Mouse (Mus musculus) forebrain, embryonic 13.5 days (tissue): ENCODE results near the gene Pdcd7. TPM values are rescaled to one million over a fixed set of nuclear protein-coding genes. Genes with fewer than 3 reads are reported as not detected.

ENCODE experiments used
- ATAC-seq: fragments of 200-750 bp; cut with Nextera tagmentation; 2 replicates; pipeline ENCODE4 v1.8.0; 2017
- H3K27ac ChIP-seq: fragments of 300-500 bp; sonication (generic); 2 replicates; pipeline ENCODE4 v1.5.1; 2015; ENCODE audit warnings: inconsistent platforms, mild to moderate bottlenecking, moderate library complexity
- H3K27me3 ChIP-seq: fragments of 300-500 bp; sonication (generic); 2 replicates; pipeline ENCODE4 v1.6.1; 2015; ENCODE audit warnings: mild to moderate bottlenecking, inconsistent platforms
- H3K36me3 ChIP-seq: fragments of 300-500 bp; sonication (generic); 2 replicates; pipeline ENCODE4 v1.6.1; 2015; ENCODE audit warnings: mild to moderate bottlenecking, inconsistent platforms; ENCODE audit not compliant: poor library complexity, severe bottlenecking
- H3K4me1 ChIP-seq: fragments of 300-500 bp; sonication (generic); 2 replicates; pipeline ENCODE4 v1.6.1; 2015; ENCODE audit warnings: inconsistent platforms
- H3K4me2 ChIP-seq: fragments of 300-500 bp; sonication (generic); 2 replicates; pipeline ENCODE4 v1.6.1; 2015; ENCODE audit warnings: inconsistent platforms, mild to moderate bottlenecking, moderate library complexity
- H3K4me3 ChIP-seq: fragments of 300-500 bp; sonication (generic); 2 replicates; pipeline ENCODE4 v1.5.1; 2015; ENCODE audit warnings: mild to moderate bottlenecking, inconsistent platforms
- H3K9ac ChIP-seq: fragments of 300-500 bp; sonication (generic); 2 replicates; pipeline ENCODE4 v1.6.1; 2015; ENCODE audit warnings: mild to moderate bottlenecking, inconsistent platforms
- H3K9me3 ChIP-seq: fragments of 300-500 bp; sonication (generic); replicated peaks from 2 replicates; pipeline ENCODE4 v1.6.1; 2016; ENCODE audit warnings: inconsistent platforms
- WGBS: fragments of 180-500 bp; shearing (Covaris S2); methylation state at CpG from one replicate; pipeline ENCODE4 v1.1.7; 2015; 5-methylcytosine and 5-hydroxymethylcytosine counted together
- polyA plus RNA-seq: library from polyadenylated mRNA; unstranded; fragments of >200 nt; fragmentation: Nextera tagmentation; extraction: Ambion mirVana; gene quantifications from 2 replicates; pipeline ENCODE4 v1.2.1, GENCODE M21; 2015

Gene Pdcd7
- polyA plus RNA-seq, 1 experiment from 2014 or later: 8.5 TPM

DNA sequence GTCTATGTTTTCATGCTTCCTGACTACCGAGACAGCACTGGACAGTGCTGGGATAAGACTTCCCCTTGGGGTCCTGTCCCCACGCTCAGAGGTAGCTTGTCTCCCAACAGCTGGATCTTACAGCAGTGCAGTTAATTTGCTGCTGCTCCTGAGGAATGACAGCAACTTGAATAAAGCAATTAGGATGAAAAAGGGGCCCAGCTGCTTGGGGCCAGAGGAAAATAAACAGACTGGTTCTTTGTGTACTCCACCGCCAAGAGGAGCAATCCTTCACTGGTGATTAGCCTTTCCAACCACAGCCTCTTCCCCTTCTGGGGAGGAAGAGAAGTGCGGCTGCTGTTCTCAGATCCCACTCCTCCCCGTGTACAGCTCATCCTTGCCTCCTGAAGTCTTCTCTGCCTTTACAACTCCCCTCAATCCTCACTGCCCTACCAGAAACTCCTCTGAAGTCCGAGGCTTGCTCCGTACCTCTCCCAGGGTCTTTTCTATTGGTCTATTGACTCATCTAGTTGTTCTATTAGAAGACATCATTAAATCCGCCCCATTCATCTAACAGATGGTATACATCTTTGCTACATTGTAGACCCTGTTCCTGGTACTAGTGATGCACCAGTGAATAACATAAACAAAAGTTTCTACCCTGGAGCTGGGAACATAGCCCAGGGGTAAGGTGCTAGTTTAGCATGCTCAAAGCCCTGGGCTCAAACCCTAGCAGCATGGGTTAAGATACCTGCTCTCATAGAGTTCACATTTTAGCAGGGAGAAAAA, 40.7 kb downstream of the Pdcd7 start:
- H3K36me3 ChIP-seq: no peaks in the 10 kb centered on the region
- no peak for ATAC-seq
- no peak overlapping the region for H3K4me2 ChIP-seq
- H3K27me3 ChIP-seq: peaks cover 30% of the 10 kb centered on the region
- peaks cover 15% of the 10 kb centered on the region for H3K4me1 ChIP-seq
- 37% methylated on average over 8 of the region's 8 CpGs for WGBS
- H3K27ac ChIP-seq: no peak overlapping the region
- no peak overlapping the region for H3K4me3 ChIP-seq
- H3K9me3 ChIP-seq: no peaks in the 10 kb centered on the region
- H3K9ac ChIP-seq: no peak overlapping the region

DNA sequence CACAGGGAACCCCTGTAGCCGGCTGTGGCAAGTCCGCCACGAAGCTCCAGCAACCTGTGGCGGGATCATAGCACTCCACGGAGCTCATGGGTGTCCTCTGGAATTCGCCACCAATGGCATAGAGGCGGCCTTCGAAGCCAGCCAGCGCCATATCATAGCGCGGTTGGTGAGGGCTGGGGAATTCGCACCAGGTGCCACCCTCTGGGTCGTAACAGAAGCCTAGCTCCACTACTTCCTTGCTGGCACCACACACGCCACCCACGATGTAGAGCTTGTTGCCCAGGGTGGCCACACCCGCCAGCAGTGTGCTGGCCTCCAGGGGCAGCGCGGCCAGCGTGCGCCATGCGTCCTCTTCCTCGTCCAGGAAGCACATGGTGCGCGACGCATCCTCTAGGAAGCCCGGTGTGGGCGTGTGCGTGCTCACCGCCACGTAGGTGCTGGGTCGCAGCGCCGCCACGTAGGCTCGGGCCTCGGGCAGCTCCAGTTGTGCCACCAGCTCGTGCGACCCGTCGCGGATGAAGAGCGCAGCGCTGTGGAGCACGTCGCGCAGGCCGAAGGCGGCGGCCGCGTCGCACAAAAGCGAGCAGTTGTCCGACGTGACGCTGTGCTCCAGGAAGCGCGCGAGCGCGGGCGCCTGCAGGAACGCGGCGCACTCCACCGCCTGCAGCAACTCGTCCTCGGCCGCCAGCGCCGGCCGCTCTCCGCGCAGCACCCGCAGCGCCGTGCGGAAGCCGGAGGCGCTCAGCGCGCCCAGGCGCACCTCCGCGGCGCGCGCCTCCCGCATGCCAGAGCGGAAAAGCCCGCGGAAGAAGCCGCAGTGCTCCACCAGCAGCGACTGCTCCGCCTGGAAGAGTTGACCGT, 45.1 kb downstream of the Pdcd7 start:
- 18% methylated on average over 92 of the region's 96 CpGs for WGBS
- ATAC-seq: peak; percentile 58
- H3K4me3 ChIP-seq: peak overlapping the region; percentile 41
- no peaks in the 10 kb centered on the region for H3K36me3 ChIP-seq
- H3K27me3 ChIP-seq: peaks cover 51% of the 10 kb centered on the region
- H3K4me1 ChIP-seq: peaks cover 15% of the 10 kb centered on the region
- H3K9ac ChIP-seq: peak overlapping the region; percentile 40; the same call in 1 of the 2 replicates
- no peaks in the 10 kb centered on the region for H3K9me3 ChIP-seq
- H3K4me2 ChIP-seq: peak overlapping the region; percentile 61
- H3K27ac ChIP-seq: no peak overlapping the region

DNA sequence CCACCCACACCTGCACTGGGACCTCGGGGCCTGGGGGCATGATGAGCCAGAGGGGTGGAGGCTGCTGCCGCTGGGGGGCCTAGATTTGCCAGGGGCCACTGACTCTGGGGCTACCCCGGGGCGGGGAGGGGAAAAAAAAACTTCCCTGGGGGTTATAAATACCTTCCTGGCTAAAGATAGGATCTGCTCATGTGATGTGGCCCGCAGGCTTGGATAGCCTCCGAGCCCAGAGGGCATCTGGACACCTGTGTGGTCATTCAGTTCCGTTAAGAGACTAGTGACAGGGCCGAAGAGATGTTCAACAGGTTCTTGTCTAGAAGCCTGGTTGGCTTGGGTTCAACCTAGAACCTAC, 45.7 kb downstream of the Pdcd7 start, which contains the start of gene Kbtbd13:
Gene Kbtbd13 (minus strand): TSS at position 40 of the 352 bp plus-strand sequence.
- Histone ChIP-seq H3K27me3 (peaks cover 55% of the 10 kb centered on the region), H3K27ac (no peak within 1 kb of the TSS), H3K36me3 (no peaks in the 10 kb centered on the region), H3K9me3 (no peaks in the 10 kb centered on the region), H3K4me1 (peaks cover 10% of the 10 kb centered on the region), H3K9ac (peak within 1 kb of the TSS; percentile 40; the same call in 1 of the 2 replicates), H3K4me2 (peak within 1 kb of the TSS; percentile 61), H3K4me3 (peak within 1 kb of the TSS; percentile 41)
- no peak for ATAC-seq
- WGBS: 42% methylated on average over 8 of the region's 8 CpGs

DNA sequence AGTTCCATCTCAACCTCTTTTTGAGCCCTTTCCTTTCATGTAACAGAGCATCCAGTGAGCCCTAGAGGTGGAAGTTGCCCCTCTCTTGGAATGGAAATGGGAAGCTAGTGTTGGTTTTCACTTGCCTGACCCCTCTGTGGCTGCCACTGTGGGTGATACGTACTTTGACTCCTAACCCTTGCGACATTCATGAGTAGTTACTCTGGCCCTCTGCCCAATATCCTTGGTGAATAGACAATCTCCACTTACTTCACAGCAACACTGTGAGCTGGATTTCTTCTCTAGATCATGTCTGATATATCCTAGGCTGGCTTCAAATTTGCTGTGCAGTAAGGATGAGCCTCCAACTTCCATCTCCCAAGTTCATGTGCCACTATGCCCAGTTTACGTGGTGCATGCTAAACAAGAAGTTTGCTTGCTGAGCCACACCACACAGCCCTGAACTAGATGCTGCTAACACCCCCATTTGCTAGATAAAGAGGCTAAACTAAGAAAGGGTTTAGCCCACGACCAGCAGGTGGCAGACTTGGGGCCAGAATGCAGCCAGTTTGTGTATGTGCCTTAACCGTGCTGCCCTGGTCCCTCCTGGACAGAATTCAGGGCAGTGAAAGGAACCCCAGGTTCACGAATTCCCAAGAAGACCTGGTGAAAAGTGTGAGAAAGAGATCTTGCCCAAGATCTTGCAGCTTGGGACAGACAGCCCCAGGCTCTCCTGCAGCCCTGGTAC, 46.9 kb downstream of the Pdcd7 start:
- Histone ChIP-seq H3K27ac (no peak overlapping the region), H3K4me1 (peaks cover 7% of the 10 kb centered on the region), H3K36me3 (no peaks in the 10 kb centered on the region), H3K9me3 (no peaks in the 10 kb centered on the region), H3K9ac (no peak overlapping the region), H3K4me3 (no peak overlapping the region), H3K27me3 (peaks cover 55% of the 10 kb centered on the region), H3K4me2 (no peak overlapping the region)
- ATAC-seq: no peak
- WGBS: 30% methylated on average over 6 of the region's 6 CpGs

DNA sequence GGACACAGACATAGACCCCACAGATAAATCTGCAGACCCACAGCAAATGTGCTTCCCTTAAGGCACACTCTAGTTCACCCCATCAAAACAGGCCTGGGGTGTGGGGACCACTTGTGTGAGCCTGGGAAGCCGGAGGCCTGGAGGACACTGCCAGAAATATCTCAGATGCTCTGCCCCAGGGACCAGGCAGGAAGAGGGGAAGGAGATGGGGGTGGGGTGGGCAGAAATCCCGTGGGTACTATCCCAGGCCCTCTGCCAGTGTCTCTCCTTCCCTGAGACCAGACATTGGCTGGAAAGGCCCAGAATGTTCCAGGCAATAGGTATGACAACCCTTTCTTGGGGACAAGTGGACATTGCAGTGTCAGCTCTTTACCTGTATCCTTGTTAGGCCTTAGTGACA, 47.7 kb downstream of the Pdcd7 start:
- H3K4me3 ChIP-seq: no peak overlapping the region
- no peaks in the 10 kb centered on the region for H3K36me3 ChIP-seq
- H3K9ac ChIP-seq: no peak overlapping the region
- H3K4me2 ChIP-seq: no peak overlapping the region
- WGBS: 53% methylated on average over 2 of the region's 2 CpGs
- H3K9me3 ChIP-seq: no peaks in the 10 kb centered on the region
- no peak overlapping the region for H3K27ac ChIP-seq
- H3K27me3 ChIP-seq: peaks cover 55% of the 10 kb centered on the region
- ATAC-seq: no peak
- H3K4me1 ChIP-seq: peaks cover 15% of the 10 kb centered on the region

DNA sequence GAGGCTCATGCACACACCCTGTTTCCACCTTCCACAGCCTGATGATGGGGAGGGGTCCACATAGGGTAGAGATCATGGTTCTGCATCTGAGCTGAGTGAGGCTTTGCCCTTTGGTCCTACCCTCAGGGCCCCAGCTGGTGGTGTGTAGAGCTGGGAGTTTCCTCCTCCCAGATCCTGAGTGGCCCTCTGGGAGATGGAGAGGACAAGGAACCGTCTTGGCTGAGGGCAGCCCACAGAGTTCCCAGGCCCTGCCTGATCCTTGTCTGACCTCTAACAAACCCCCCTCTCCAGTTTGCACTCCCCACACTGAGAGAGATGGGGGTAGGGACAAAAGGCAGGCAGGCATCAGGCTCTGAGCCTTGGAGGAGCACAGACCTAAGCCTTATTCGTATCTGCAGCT, 48.5 kb downstream of the Pdcd7 start:
- H3K4me1 ChIP-seq: peaks cover 19% of the 10 kb centered on the region
- peaks cover 47% of the 10 kb centered on the region for H3K27me3 ChIP-seq
- ATAC-seq: no peak
- 72% methylated on average over 2 of the region's 2 CpGs for WGBS
- no peaks in the 10 kb centered on the region for H3K9me3 ChIP-seq
- H3K36me3 ChIP-seq: no peaks in the 10 kb centered on the region
- H3K9ac ChIP-seq: no peak overlapping the region
- no peak overlapping the region for H3K27ac ChIP-seq
- no peak overlapping the region for H3K4me3 ChIP-seq
- no peak overlapping the region for H3K4me2 ChIP-seq

DNA sequence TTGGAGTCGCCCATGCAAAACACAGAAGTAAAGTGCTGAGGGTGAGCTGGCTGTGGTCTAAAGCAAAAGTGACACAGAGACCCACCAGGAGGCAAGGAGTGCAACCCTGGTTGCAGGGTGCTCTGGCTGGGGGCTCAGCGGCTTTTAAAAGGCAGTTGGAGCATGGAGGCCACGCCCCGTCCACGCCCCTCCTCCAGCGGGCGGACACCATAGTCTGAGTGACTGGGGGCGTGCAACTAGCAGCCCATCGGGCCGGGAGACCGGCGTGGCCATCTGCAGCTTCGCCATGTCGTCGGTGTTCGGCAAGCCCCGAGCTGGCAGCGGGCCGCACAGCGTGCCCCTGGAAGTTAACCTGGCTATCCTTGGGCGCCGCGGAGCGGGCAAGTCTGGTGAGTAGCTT, 52.4 kb downstream of the Pdcd7 start, which contains the start of gene Rasl12:
Gene Rasl12 (plus strand): TSS at position 228 of the 400 bp plus-strand sequence.
- Histone ChIP-seq H3K36me3 (no peaks in the 10 kb centered on the region), H3K4me1 (peaks cover 12% of the 10 kb centered on the region), H3K9ac (peak within 1 kb of the TSS; percentile 67), H3K4me3 (peak within 1 kb of the TSS; percentile 50), H3K4me2 (peak within 1 kb of the TSS; percentile 75), H3K27me3 (peaks cover 8% of the 10 kb centered on the region), H3K9me3 (no peaks in the 10 kb centered on the region), H3K27ac (no peak within 1 kb of the TSS)
- 2% methylated on average over 24 of the region's 24 CpGs for WGBS
- peak; percentile 79 for ATAC-seq

DNA sequence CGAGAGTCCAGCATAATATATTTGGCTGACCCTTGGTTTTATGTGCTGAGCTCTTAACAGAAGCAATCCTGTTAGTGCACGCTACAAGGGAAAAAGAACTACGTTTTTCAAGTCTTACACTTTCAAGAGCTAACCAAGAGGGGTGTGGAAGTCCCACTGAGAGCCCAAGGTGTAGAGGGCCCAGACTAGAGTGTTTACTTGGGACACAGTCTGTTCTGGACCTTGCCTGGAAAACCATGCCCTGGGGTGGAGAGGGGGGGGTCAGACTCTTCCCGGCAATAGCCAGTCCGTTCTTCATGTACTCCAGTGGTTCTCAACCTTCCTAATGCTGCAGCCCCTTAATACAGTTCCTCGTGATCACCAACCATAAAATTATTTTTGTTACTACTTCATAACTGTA, 54.0 kb downstream of the Pdcd7 start:
- 93% methylated on average over 6 of the region's 6 CpGs for WGBS
- ATAC-seq: no peak
- H3K4me2 ChIP-seq: no peak overlapping the region

DNA sequence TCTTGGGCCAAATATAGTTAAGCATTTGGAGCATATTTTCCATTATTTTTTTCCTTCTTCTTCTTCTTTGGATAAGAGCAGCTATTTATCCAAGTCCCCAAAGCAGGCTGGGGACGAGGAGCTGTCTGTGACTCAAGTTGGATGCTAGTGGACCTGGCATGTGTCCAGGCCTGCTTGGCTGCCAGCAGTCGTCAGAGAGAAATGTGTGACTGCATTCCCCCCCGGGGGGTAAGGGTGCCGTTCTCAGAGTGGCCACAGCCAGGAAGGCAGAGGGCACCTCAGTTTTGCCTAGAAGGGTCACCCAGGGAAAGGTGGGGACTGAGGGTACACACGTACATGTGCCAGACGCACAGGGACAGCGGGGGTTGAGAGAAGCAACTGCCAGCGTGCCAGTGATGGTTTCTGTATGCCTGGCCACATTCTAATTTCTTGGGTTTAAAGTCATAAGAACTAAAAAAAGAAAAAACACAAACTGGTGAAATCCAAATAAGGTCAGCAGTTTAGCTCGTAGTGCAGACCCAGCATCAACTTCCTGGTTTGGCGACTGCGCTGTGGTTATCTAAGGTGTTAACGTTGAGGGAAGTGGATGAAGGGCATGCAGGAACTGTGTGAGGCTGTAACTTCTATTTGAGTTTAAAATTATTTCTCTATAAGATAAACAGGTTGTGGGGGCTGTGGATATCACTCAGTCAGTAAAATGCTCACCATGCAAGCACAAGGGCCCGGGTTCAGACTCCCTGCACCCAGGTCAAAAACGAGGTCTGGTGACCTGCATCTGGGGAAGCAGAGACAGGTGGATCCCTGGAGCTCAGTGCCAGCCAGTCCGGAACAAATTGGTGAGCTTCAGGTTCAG, 58.7 kb downstream of the Pdcd7 start:
- H3K36me3 ChIP-seq: no peaks in the 10 kb centered on the region
- H3K4me3 ChIP-seq: no peak overlapping the region
- H3K9ac ChIP-seq: no peak overlapping the region
- ATAC-seq: no peak
- peaks cover 9% of the 10 kb centered on the region for H3K4me1 ChIP-seq
- no peaks in the 10 kb centered on the region for H3K9me3 ChIP-seq
- 74% methylated on average over 15 of the region's 15 CpGs for WGBS
- H3K27me3 ChIP-seq: no peaks in the 10 kb centered on the region
- 0 out of 2 replicates have a peak overlapping the region, but pooled peaks have one; percentile 40 for H3K27ac ChIP-seq
- no peak overlapping the region for H3K4me2 ChIP-seq

More for the DNA sequence above, 54.0 kb downstream of the Pdcd7 start:
- Histone ChIP-seq H3K9me3 (no peaks in the 10 kb centered on the region), H3K4me3 (no peak overlapping the region), H3K27ac (no peak overlapping the region), H3K9ac (no peak overlapping the region), H3K4me1 (peaks cover 21% of the 10 kb centered on the region), H3K27me3 (0 out of 2 replicates have a peak, but pooled peaks cover 4% of the 10 kb centered on the region), H3K36me3 (no peaks in the 10 kb centered on the region)

DNA sequence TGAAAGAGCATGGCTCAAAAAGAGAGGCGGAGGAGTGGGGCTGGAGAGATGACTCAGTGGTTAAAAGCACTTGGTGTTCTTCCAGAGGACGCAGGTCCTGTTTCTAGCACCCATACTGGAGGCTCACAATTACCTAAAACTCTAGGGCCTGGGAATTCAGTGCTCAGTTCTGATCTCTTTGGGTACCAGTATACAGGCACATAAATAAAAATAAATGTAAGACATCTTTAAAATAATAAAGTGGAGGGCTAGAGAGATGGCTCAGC, 59.2 kb downstream of the Pdcd7 start:
- Histone ChIP-seq H3K4me3 (no peak overlapping the region), H3K36me3 (no peaks in the 10 kb centered on the region), H3K4me1 (peaks cover 9% of the 10 kb centered on the region), H3K4me2 (no peak overlapping the region), H3K9ac (no peak overlapping the region), H3K9me3 (no peaks in the 10 kb centered on the region), H3K27ac (no peak overlapping the region), H3K27me3 (no peaks in the 10 kb centered on the region)
- no peak for ATAC-seq
- WGBS: 82% methylated on average over 2 of the region's 2 CpGs

DNA sequence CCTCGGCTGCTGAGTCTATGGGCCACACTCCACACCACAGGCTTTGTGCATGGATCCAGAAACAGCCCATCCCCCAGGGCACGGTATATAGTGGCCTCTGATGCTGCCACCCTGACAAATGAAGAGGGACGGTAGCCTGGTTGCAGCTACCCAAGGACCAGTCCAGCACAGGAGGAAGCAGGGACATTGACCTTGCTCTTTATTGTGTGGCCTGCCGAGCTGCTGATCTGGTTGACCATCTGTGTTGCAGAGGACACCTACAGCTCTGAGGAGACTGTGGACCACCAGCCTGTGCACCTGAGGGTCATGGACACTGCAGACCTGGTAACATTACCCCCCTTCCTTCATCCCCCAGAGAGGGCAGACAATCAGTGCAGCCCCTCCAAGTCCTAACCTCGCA, 61.4 kb downstream of the Pdcd7 start:
- Histone ChIP-seq H3K36me3 (no peaks in the 10 kb centered on the region), H3K4me1 (peaks cover 9% of the 10 kb centered on the region), H3K9me3 (no peaks in the 10 kb centered on the region), H3K27ac (no peak overlapping the region), H3K9ac (no peak overlapping the region), H3K4me3 (no peak overlapping the region), H3K27me3 (no peaks in the 10 kb centered on the region), H3K4me2 (no peak overlapping the region)
- ATAC-seq: no peak
- 87% methylated on average over 5 of the region's 5 CpGs for WGBS
